Mouse (Mus musculus): ENCODE measurements around the gene Pard6b. TPM values are rescaled to one million over a fixed set of nuclear protein-coding genes. Genes with fewer than 3 reads are reported as not detected.

Gene Pard6b
- total RNA-seq, 1 experiment from 2014 or later: 1.3 TPM

- no peak for ATAC-seq (ENCODE audit: extremely low read depth, insufficient number of reproducible peaks, low FRiP score, poor library complexity, severe bottlenecking)
These were observed 22.2 kb upstream of the Pard6b start for GRCm38 (mm10) chr2:168058488-168059199.

- ATAC-seq (ENCODE audit: extremely low read depth, insufficient number of reproducible peaks, low FRiP score, poor library complexity, severe bottlenecking): no peak
These were observed 21.5 kb upstream of the Pard6b start for GRCm38 (mm10) chr2:168059200-168059790.

- no peak for ATAC-seq (ENCODE audit: extremely low read depth, insufficient number of reproducible peaks, low FRiP score, poor library complexity, severe bottlenecking)
These were observed 17.1 kb upstream of the Pard6b start for GRCm38 (mm10) chr2:168063712-168064111.

- ATAC-seq (ENCODE audit: extremely low read depth, insufficient number of reproducible peaks, low FRiP score, poor library complexity, severe bottlenecking): no peak
These were observed 15.3 kb upstream of the Pard6b start for GRCm38 (mm10) chr2:168065511-168065910.

GRCm38 (mm10) chr2:168066783-168067182 is 14.0 kb upstream of the Pard6b start:
- no peak for ATAC-seq (ENCODE audit: extremely low read depth, insufficient number of reproducible peaks, low FRiP score, poor library complexity, severe bottlenecking)

- ATAC-seq (ENCODE audit: extremely low read depth, insufficient number of reproducible peaks, low FRiP score, poor library complexity, severe bottlenecking): no peak
These were observed 10.4 kb upstream of the Pard6b start for GRCm38 (mm10) chr2:168070425-168070824.

GRCm38 (mm10) chr2:168072436-168073131 is 8.2 kb upstream of the Pard6b start:
- ATAC-seq (ENCODE audit: extremely low read depth, insufficient number of reproducible peaks, low FRiP score, poor library complexity, severe bottlenecking): no peak

- ATAC-seq (ENCODE audit: extremely low read depth, insufficient number of reproducible peaks, low FRiP score, poor library complexity, severe bottlenecking): no peak
These were observed 7.1 kb upstream of the Pard6b start for GRCm38 (mm10) chr2:168073722-168074121.

- ATAC-seq (ENCODE audit: extremely low read depth, insufficient number of reproducible peaks, low FRiP score, poor library complexity, severe bottlenecking): no peak
These were observed 6.3 kb upstream of the Pard6b start for GRCm38 (mm10) chr2:168074457-168074856.

GRCm38 (mm10) chr2:168076840-168077576 is 3.8 kb upstream of the Pard6b start:
- ATAC-seq (ENCODE audit: extremely low read depth, insufficient number of reproducible peaks, low FRiP score, poor library complexity, severe bottlenecking): no peak

- ATAC-seq (ENCODE audit: extremely low read depth, insufficient number of reproducible peaks, low FRiP score, poor library complexity, severe bottlenecking): no peak
These were observed 2.5 kb upstream of the Pard6b start for GRCm38 (mm10) chr2:168078107-168078830.

- no peak for ATAC-seq (ENCODE audit: extremely low read depth, insufficient number of reproducible peaks, low FRiP score, poor library complexity, severe bottlenecking)
These were observed 612 bp downstream of the Pard6b start for GRCm38 (mm10) chr2:168081299-168081932.

- ATAC-seq (ENCODE audit: extremely low read depth, insufficient number of reproducible peaks, low FRiP score, poor library complexity, severe bottlenecking): no peak
These were observed 1.1 kb downstream of the Pard6b start for GRCm38 (mm10) chr2:168081933-168082306.

GRCm38 (mm10) chr2:168083593-168083992 is 2.8 kb downstream of the Pard6b start:
- no peak for ATAC-seq (ENCODE audit: extremely low read depth, insufficient number of reproducible peaks, low FRiP score, poor library complexity, severe bottlenecking)

- ATAC-seq (ENCODE audit: extremely low read depth, insufficient number of reproducible peaks, low FRiP score, poor library complexity, severe bottlenecking): no peak
These were observed 3.4 kb downstream of the Pard6b start for GRCm38 (mm10) chr2:168084228-168084627.

- ATAC-seq (ENCODE audit: extremely low read depth, insufficient number of reproducible peaks, low FRiP score, poor library complexity, severe bottlenecking): no peak
These were observed 4.9 kb downstream of the Pard6b start for GRCm38 (mm10) chr2:168085621-168086265.

GRCm38 (mm10) chr2:168086318-168086717 is 5.5 kb downstream of the Pard6b start:
- ATAC-seq (ENCODE audit: extremely low read depth, insufficient number of reproducible peaks, low FRiP score, poor library complexity, severe bottlenecking): no peak

- ATAC-seq (ENCODE audit: extremely low read depth, insufficient number of reproducible peaks, low FRiP score, poor library complexity, severe bottlenecking): no peak
These were observed 6.0 kb downstream of the Pard6b start for GRCm38 (mm10) chr2:168086839-168087238.

All from neutrophil, adult 5-6 weeks (primary cell).